Mouse (Mus musculus): ENCODE measurements at regions not wholly inside any gene's neighbourhood (a gene's known extent, or its start where the extent isn't known, plus 50 kb on each side); places are given as distances from the start of the nearest gene placed in this dataset.
"Not testable (repeated sequence)": the region's sequence is repeated elsewhere in the genome, so short reads cannot be mapped to it uniquely, and the experiment has no call there.

- H3K4me1 ChIP-seq; H3K36me3 ChIP-seq (replicated peaks); H3K4me3 ChIP-seq; H3K9me3 ChIP-seq; H3K27ac ChIP-seq: not testable (repeated sequence)
- peaks cover 15% of the 10 kb centered on the region; the same call in 1 of the 2 replicates for H3K27me3 ChIP-seq (ENCODE audit: poor library complexity, severe bottlenecking)
- WGBS: 24% methylated on average over 4 of the region's 4 CpGs
- DNase-seq (ENCODE audit: extremely low spot score, low spot score): peak; percentile 25
Observed at GRCm38 (mm10) chrX:151708055-151708670, 92.4 kb upstream of the Huwe1 start.
